Mouse (Mus musculus): ENCODE measurements around the gene Csnk1e. TPM values are rescaled to one million over a fixed set of nuclear protein-coding genes. Genes with fewer than 3 reads are reported as not detected.

Csnk1e gene
- polyA plus RNA-seq, 1 experiment from 2014 or later: 76.3 TPM

- DNase-seq (ENCODE audit: low spot score) (peak; percentile 8), ATAC-seq (ENCODE audit: low read depth) (peak; percentile 1; the same call in 1 of the 2 replicates)
- Histone ChIP-seq H3K4me2 (ENCODE audit: low read depth, low read length) (peak overlapping the region; percentile 68), H3K27ac (replicated peaks; ENCODE audit: low read depth, low read length) (peak overlapping the region; percentile 96), H3K4me3 (ENCODE audit: low read depth, low read length) (peak overlapping the region; percentile 91), H3K9ac (ENCODE audit: low read depth, low read length) (peak overlapping the region; percentile 99), H3K4me1 (ENCODE audit: control insufficient read depth, insufficient read depth, low read length) (peaks cover 36% of the 10 kb centered on the region), H3K27me3 (replicated peaks; ENCODE audit: control insufficient read depth, insufficient read depth, low read length) (no peaks in the 10 kb centered on the region), H3K36me3 (ENCODE audit: control insufficient read depth, insufficient read depth, low read length) (peaks cover 29% of the 10 kb centered on the region), H3K9me3 (ENCODE audit: control insufficient read depth, low read length) (no peaks in the 10 kb centered on the region)
- WGBS: 13% methylated on average over 11 of the region's 11 CpGs
Observed at GRCm38 (mm10) chr15:79440651-79441330, 14.6 kb downstream of the Csnk1e start.

GRCm38 (mm10) chr15:79440223-79440622 is 15.1 kb downstream of the Csnk1e start:
- peak overlapping the region; percentile 68 for H3K4me2 ChIP-seq (ENCODE audit: low read depth, low read length)
- H3K4me1 ChIP-seq (ENCODE audit: control insufficient read depth, insufficient read depth, low read length): peaks cover 36% of the 10 kb centered on the region
- 71% methylated on average over 3 of the region's 4 CpGs for WGBS
- no peak for ATAC-seq (ENCODE audit: low read depth)
- H3K4me3 ChIP-seq (ENCODE audit: low read depth, low read length): peak overlapping the region; percentile 91
- no peak for DNase-seq (ENCODE audit: low spot score)
- H3K36me3 ChIP-seq (ENCODE audit: control insufficient read depth, insufficient read depth, low read length): peaks cover 35% of the 10 kb centered on the region
- H3K27me3 ChIP-seq (replicated peaks; ENCODE audit: control insufficient read depth, insufficient read depth, low read length): no peaks in the 10 kb centered on the region
- H3K9ac ChIP-seq (ENCODE audit: low read depth, low read length): peak overlapping the region; percentile 99
- H3K27ac ChIP-seq (replicated peaks; ENCODE audit: low read depth, low read length): peak overlapping the region; percentile 96
- H3K9me3 ChIP-seq (ENCODE audit: control insufficient read depth, low read length): no peaks in the 10 kb centered on the region

GRCm38 (mm10) chr15:79439386-79439785 is 16.0 kb downstream of the Csnk1e start:
- ATAC-seq (ENCODE audit: low read depth): no peak
- Histone ChIP-seq H3K27ac (replicated peaks; ENCODE audit: low read depth, low read length) (no peak overlapping the region), H3K9ac (ENCODE audit: low read depth, low read length) (peak overlapping the region; percentile 46), H3K27me3 (replicated peaks; ENCODE audit: control insufficient read depth, insufficient read depth, low read length) (no peaks in the 10 kb centered on the region), H3K4me2 (ENCODE audit: low read depth, low read length) (peak overlapping the region; percentile 68), H3K4me3 (ENCODE audit: low read depth, low read length) (no peak overlapping the region), H3K9me3 (ENCODE audit: control insufficient read depth, low read length) (no peaks in the 10 kb centered on the region), H3K4me1 (ENCODE audit: control insufficient read depth, insufficient read depth, low read length) (peaks cover 36% of the 10 kb centered on the region), H3K36me3 (ENCODE audit: control insufficient read depth, insufficient read depth, low read length) (peaks cover 43% of the 10 kb centered on the region)
- DNase-seq (ENCODE audit: low spot score): no peak
- 66% methylated on average over 4 of the region's 4 CpGs for WGBS

- no peak for DNase-seq (ENCODE audit: low spot score)
- Histone ChIP-seq H3K9me3 (ENCODE audit: control insufficient read depth, low read length) (no peaks in the 10 kb centered on the region), H3K4me2 (ENCODE audit: low read depth, low read length) (peak overlapping the region; percentile 68), H3K4me3 (ENCODE audit: low read depth, low read length) (no peak overlapping the region), H3K36me3 (ENCODE audit: control insufficient read depth, insufficient read depth, low read length) (peaks cover 49% of the 10 kb centered on the region), H3K4me1 (ENCODE audit: control insufficient read depth, insufficient read depth, low read length) (peaks cover 36% of the 10 kb centered on the region), H3K27ac (replicated peaks; ENCODE audit: low read depth, low read length) (no peak overlapping the region), H3K9ac (ENCODE audit: low read depth, low read length) (peak overlapping the region; percentile 46), H3K27me3 (replicated peaks; ENCODE audit: control insufficient read depth, insufficient read depth, low read length) (no peaks in the 10 kb centered on the region)
- ATAC-seq (ENCODE audit: low read depth): no peak
- 62% methylated on average over 8 of the region's 8 CpGs for WGBS
Observed at GRCm38 (mm10) chr15:79438816-79439215, 16.6 kb downstream of the Csnk1e start.

- 79% methylated on average over 6 of the region's 6 CpGs for WGBS
- DNase-seq (ENCODE audit: low spot score) (no peak), ATAC-seq (ENCODE audit: low read depth) (no peak)
- H3K4me2 ChIP-seq (ENCODE audit: low read depth, low read length): peak overlapping the region; percentile 68
- no peak overlapping the region for H3K4me3 ChIP-seq (ENCODE audit: low read depth, low read length)
- H3K4me1 ChIP-seq (ENCODE audit: control insufficient read depth, insufficient read depth, low read length): peaks cover 35% of the 10 kb centered on the region
- no peaks in the 10 kb centered on the region for H3K27me3 ChIP-seq (replicated peaks; ENCODE audit: control insufficient read depth, insufficient read depth, low read length)
- H3K9me3 ChIP-seq (ENCODE audit: control insufficient read depth, low read length): no peaks in the 10 kb centered on the region
- no peak overlapping the region for H3K27ac ChIP-seq (replicated peaks; ENCODE audit: low read depth, low read length)
- H3K9ac ChIP-seq (ENCODE audit: low read depth, low read length): peak overlapping the region; percentile 46; the same call in 1 of the 2 replicates
- H3K36me3 ChIP-seq (ENCODE audit: control insufficient read depth, insufficient read depth, low read length): peaks cover 52% of the 10 kb centered on the region
Observed at GRCm38 (mm10) chr15:79438209-79438810, 17.1 kb downstream of the Csnk1e start.

- H3K27ac ChIP-seq (replicated peaks; ENCODE audit: low read depth, low read length): no peak overlapping the region
- DNase-seq (ENCODE audit: low spot score): no peak
- 87% methylated on average over 12 of the region's 12 CpGs for WGBS
- H3K4me1 ChIP-seq (ENCODE audit: control insufficient read depth, insufficient read depth, low read length): peaks cover 30% of the 10 kb centered on the region
- H3K27me3 ChIP-seq (replicated peaks; ENCODE audit: control insufficient read depth, insufficient read depth, low read length): no peaks in the 10 kb centered on the region
- no peak overlapping the region for H3K9ac ChIP-seq (ENCODE audit: low read depth, low read length)
- no peak overlapping the region for H3K4me3 ChIP-seq (ENCODE audit: low read depth, low read length)
- H3K36me3 ChIP-seq (ENCODE audit: control insufficient read depth, insufficient read depth, low read length): peaks cover 58% of the 10 kb centered on the region
- ATAC-seq (ENCODE audit: low read depth): no peak
- H3K9me3 ChIP-seq (ENCODE audit: control insufficient read depth, low read length): no peaks in the 10 kb centered on the region
- no peak overlapping the region for H3K4me2 ChIP-seq (ENCODE audit: low read depth, low read length)
Observed at GRCm38 (mm10) chr15:79437541-79438208, 17.7 kb downstream of the Csnk1e start.

GRCm38 (mm10) chr15:79436481-79436921 is 18.9 kb downstream of the Csnk1e start:
- ATAC-seq (ENCODE audit: low read depth) (no peak), DNase-seq (ENCODE audit: low spot score) (no peak)
- Histone ChIP-seq H3K9me3 (ENCODE audit: control insufficient read depth, low read length) (no peaks in the 10 kb centered on the region), H3K9ac (ENCODE audit: low read depth, low read length) (no peak overlapping the region), H3K36me3 (ENCODE audit: control insufficient read depth, insufficient read depth, low read length) (peaks cover 70% of the 10 kb centered on the region), H3K27me3 (replicated peaks; ENCODE audit: control insufficient read depth, insufficient read depth, low read length) (no peaks in the 10 kb centered on the region), H3K27ac (replicated peaks; ENCODE audit: low read depth, low read length) (no peak overlapping the region), H3K4me3 (ENCODE audit: low read depth, low read length) (no peak overlapping the region), H3K4me1 (ENCODE audit: control insufficient read depth, insufficient read depth, low read length) (peaks cover 27% of the 10 kb centered on the region), H3K4me2 (ENCODE audit: low read depth, low read length) (no peak overlapping the region)
- WGBS: 73% methylated on average over 7 of the region's 7 CpGs

GRCm38 (mm10) chr15:79435191-79435671 is 20.1 kb downstream of the Csnk1e start:
- peak; percentile 13 for DNase-seq (ENCODE audit: low spot score)

More at GRCm38 (mm10) chr15:79435191-79435671, 20.1 kb downstream of the Csnk1e start:
- Histone ChIP-seq H3K4me2 (ENCODE audit: low read depth, low read length) (no peak overlapping the region), H3K4me1 (ENCODE audit: control insufficient read depth, insufficient read depth, low read length) (peaks cover 21% of the 10 kb centered on the region), H3K36me3 (ENCODE audit: control insufficient read depth, insufficient read depth, low read length) (peaks cover 83% of the 10 kb centered on the region), H3K9me3 (ENCODE audit: control insufficient read depth, low read length) (no peaks in the 10 kb centered on the region), H3K27ac (replicated peaks; ENCODE audit: low read depth, low read length) (no peak overlapping the region), H3K9ac (ENCODE audit: low read depth, low read length) (no peak overlapping the region), H3K4me3 (ENCODE audit: low read depth, low read length) (no peak overlapping the region), H3K27me3 (replicated peaks; ENCODE audit: control insufficient read depth, insufficient read depth, low read length) (no peaks in the 10 kb centered on the region)
- no peak for ATAC-seq (ENCODE audit: low read depth)
- 68% methylated on average over 7 of the region's 7 CpGs for WGBS

All from embryonic facial prominence, embryonic 14.5 days (tissue).